Mouse (Mus musculus) stomach, embryonic 16.5 days (tissue): ENCODE measurements around the gene Vwf. TPM values are rescaled to one million over a fixed set of nuclear protein-coding genes. Genes with fewer than 3 reads are reported as not detected.

Source experiments
- ATAC-seq: fragments of 200-750 bp; cut with Nextera tagmentation; 2 replicates; pipeline ENCODE4 v1.8.0; 2017; ENCODE audit warnings: moderate number of reproducible peaks, moderate TSS enrichment; ENCODE audit not compliant: insufficient read depth, low FRiP score
- H3K27ac ChIP-seq: fragments of 300-500 bp; sonication (generic); 2 replicates; pipeline ENCODE4 v1.5.1; 2014; ENCODE audit warnings: low read length
- H3K27me3 ChIP-seq: fragments of 300-500 bp; sonication (generic); 2 replicates; pipeline ENCODE4 v1.6.1; 2014; ENCODE audit warnings: low read length, control low read depth, mixed read lengths; ENCODE audit not compliant: control insufficient read depth, insufficient read depth
- H3K36me3 ChIP-seq: fragments of 300-500 bp; sonication (generic); 2 replicates; pipeline ENCODE4 v1.6.1; 2014; ENCODE audit warnings: low read length; ENCODE audit not compliant: control insufficient read depth, insufficient read depth
- H3K4me1 ChIP-seq: fragments of 300-500 bp; sonication (generic); 2 replicates; pipeline ENCODE4 v1.6.1; 2014; ENCODE audit warnings: low read length, control low read depth, mixed read lengths; ENCODE audit not compliant: control insufficient read depth, insufficient read depth
- H3K4me2 ChIP-seq: fragments of 300-500 bp; sonication (generic); 2 replicates; pipeline ENCODE4 v1.6.1; 2014; ENCODE audit warnings: low read depth, low read length, mixed read lengths
- H3K4me3 ChIP-seq: fragments of 300-500 bp; sonication (generic); replicated peaks from 2 replicates; pipeline ENCODE4 v1.5.1; 2014; ENCODE audit warnings: mild to moderate bottlenecking, low read length
- H3K9ac ChIP-seq: fragments of 300-500 bp; sonication (generic); 2 replicates; pipeline ENCODE4 v1.6.1; 2014; ENCODE audit warnings: low read length
- H3K9me3 ChIP-seq: fragments of 300-500 bp; sonication (generic); replicated peaks from 2 replicates; pipeline ENCODE4 v1.6.1; 2016; ENCODE audit warnings: low read length, control low read depth; ENCODE audit not compliant: control insufficient read depth
- WGBS: fragments of 180-500 bp; shearing (Covaris S2); extraction: QIAGEN DNeasy Blood & Tissue Kit; methylation state at CpG from one replicate; pipeline ENCODE4 v1.1.7; 2014; 5-methylcytosine and 5-hydroxymethylcytosine counted together
- polyA plus RNA-seq: library from polyadenylated mRNA; unstranded; fragments of >200 nt; fragmentation: Nextera tagmentation; extraction: Ambion mirVana; gene quantifications from 2 replicates; pipeline ENCODE4 v1.2.1, GENCODE M21; 2015

Gene Vwf
- polyA plus RNA-seq, 1 experiment from 2014 or later: 5.4 TPM

DNA sequence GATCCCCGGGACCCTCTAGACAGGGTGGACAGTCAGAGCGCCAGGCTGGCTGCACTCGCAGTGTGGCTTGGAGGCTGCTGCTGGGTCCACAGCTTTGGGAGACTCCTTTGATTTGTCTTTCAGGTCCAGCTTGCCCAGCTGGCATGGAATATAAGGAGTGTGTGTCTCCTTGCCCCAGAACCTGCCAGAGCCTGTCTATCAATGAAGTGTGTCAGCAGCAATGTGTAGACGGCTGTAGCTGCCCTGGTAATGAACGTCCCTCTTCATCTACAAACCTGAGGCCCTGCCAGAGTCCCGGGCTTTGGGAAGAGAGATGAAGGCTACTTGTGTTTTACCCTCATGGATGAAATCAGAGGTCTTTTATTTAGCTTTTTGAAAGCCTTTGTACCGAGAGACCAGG is 43.5 kb downstream of the Vwf start:
- WGBS: 83% methylated on average over 7 of the region's 7 CpGs
- Histone ChIP-seq H3K27me3 (no peaks in the 10 kb centered on the region), H3K9ac (no peak overlapping the region)

DNA sequence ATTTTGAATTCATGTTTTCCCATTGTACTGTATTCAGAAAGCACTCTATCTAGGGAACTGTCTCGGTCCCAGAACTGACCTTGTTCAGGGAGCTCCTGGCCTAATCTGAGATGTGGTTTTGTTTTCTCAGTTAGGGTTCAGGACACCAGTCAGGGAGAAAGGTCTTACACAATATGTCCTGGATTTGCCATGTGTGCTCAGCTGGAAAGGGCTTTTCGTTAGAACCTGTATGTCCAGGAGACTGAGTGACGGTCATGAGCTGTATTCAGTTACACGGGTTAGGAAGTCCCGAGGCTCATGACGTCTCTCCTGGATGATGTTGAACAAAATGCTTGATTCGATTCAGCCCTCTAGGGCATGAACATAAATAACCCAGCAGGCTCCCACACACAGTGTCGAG is 43.9 kb downstream of the Vwf start:
- Histone ChIP-seq H3K9me3 (no peaks in the 10 kb centered on the region), H3K27me3 (no peaks in the 10 kb centered on the region), H3K9ac (no peak overlapping the region), H3K36me3 (no peaks in the 10 kb centered on the region), H3K4me3 (no peak overlapping the region), H3K27ac (no peak overlapping the region; the same call in 1 of the 2 replicates), H3K4me1 (peaks cover 26% of the 10 kb centered on the region; the same call in 1 of the 2 replicates), H3K4me2 (no peak overlapping the region)
- ATAC-seq: no peak
- WGBS: 68% methylated on average over 8 of the region's 8 CpGs

More for the DNA sequence above, 43.5 kb downstream of the Vwf start:
- H3K4me1 ChIP-seq: peaks cover 26% of the 10 kb centered on the region; the same call in 1 of the 2 replicates
- H3K9me3 ChIP-seq: no peaks in the 10 kb centered on the region
- ATAC-seq: no peak
- no peaks in the 10 kb centered on the region for H3K36me3 ChIP-seq
- H3K4me3 ChIP-seq: no peak overlapping the region
- no peak overlapping the region; the same call in 1 of the 2 replicates for H3K27ac ChIP-seq
- no peak overlapping the region for H3K4me2 ChIP-seq

- H3K27ac ChIP-seq: peak overlapping the region; percentile 95
Measured at GRCm38 (mm10) chr6:125591652-125592385, 45.2 kb downstream of the Vwf start.

DNA sequence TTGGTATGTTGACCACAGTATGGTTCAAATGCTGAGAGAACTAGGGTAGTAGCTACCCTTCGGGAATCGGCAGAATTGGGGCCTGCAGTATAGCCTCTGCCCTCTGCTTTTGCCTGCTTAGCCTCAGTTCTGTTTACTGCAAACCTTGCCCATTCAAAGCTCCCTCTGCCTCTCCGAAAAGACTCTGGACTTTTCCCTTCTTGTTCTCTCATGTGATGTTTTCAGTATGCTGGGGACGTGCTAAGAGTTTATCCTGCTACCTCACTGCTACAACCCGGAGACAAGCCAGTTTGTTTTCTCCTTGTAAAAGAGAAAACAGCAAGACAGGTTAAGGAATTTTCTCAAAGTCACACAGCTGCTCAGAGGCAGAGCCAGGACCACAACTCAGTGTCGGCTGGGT is 46.0 kb downstream of the Vwf start:
- H3K27me3 ChIP-seq: no peaks in the 10 kb centered on the region
- H3K4me1 ChIP-seq: peaks cover 31% of the 10 kb centered on the region
- no peaks in the 10 kb centered on the region for H3K9me3 ChIP-seq
- ATAC-seq: no peak
- H3K9ac ChIP-seq: no peak overlapping the region
- no peak overlapping the region for H3K4me3 ChIP-seq
- 76% methylated on average over 6 of the region's 6 CpGs for WGBS
- no peak overlapping the region for H3K4me2 ChIP-seq
- peak overlapping the region; percentile 95; the same call in 1 of the 2 replicates for H3K27ac ChIP-seq
- H3K36me3 ChIP-seq: no peaks in the 10 kb centered on the region

More at GRCm38 (mm10) chr6:125591652-125592385, 45.2 kb downstream of the Vwf start:
- ATAC-seq: peak; percentile 78
- no peaks in the 10 kb centered on the region for H3K36me3 ChIP-seq
- H3K4me3 ChIP-seq: no peak overlapping the region
- peaks cover 25% of the 10 kb centered on the region for H3K4me1 ChIP-seq
- no peak overlapping the region; the same call in 1 of the 2 replicates for H3K9ac ChIP-seq
- H3K4me2 ChIP-seq: no peak overlapping the region; the same call in 1 of the 2 replicates
- WGBS: 44% methylated on average over 8 of the region's 8 CpGs
- no peaks in the 10 kb centered on the region for H3K9me3 ChIP-seq
- H3K27me3 ChIP-seq: no peaks in the 10 kb centered on the region

GRCm38 (mm10) chr6:125594311-125594710 is 47.7 kb downstream of the Vwf start:
- Histone ChIP-seq H3K4me1 (peaks cover 31% of the 10 kb centered on the region), H3K4me2 (no peak overlapping the region), H3K9ac (no peak overlapping the region), H3K4me3 (no peak overlapping the region), H3K27me3 (no peaks in the 10 kb centered on the region), H3K9me3 (no peaks in the 10 kb centered on the region), H3K27ac (no peak overlapping the region), H3K36me3 (no peaks in the 10 kb centered on the region)
- ATAC-seq: no peak
- 92% methylated on average over 4 of the region's 4 CpGs for WGBS

GRCm38 (mm10) chr6:125594825-125595224 is 48.3 kb downstream of the Vwf start:
- Histone ChIP-seq H3K27me3 (no peaks in the 10 kb centered on the region), H3K4me2 (no peak overlapping the region), H3K36me3 (no peaks in the 10 kb centered on the region), H3K4me1 (peaks cover 30% of the 10 kb centered on the region), H3K27ac (no peak overlapping the region), H3K9ac (no peak overlapping the region), H3K9me3 (no peaks in the 10 kb centered on the region), H3K4me3 (no peak overlapping the region)
- ATAC-seq: no peak
- WGBS: 19% methylated on average over 4 of the region's 4 CpGs

GRCm38 (mm10) chr6:125596701-125597318 is 50.2 kb downstream of the Vwf start:
- Histone ChIP-seq H3K36me3 (no peaks in the 10 kb centered on the region), H3K4me2 (no peak overlapping the region), H3K9ac (no peak overlapping the region), H3K9me3 (no peaks in the 10 kb centered on the region), H3K27ac (peak overlapping the region; percentile 59), H3K27me3 (no peaks in the 10 kb centered on the region), H3K4me3 (no peak overlapping the region), H3K4me1 (peaks cover 15% of the 10 kb centered on the region)
- no peak for ATAC-seq
- 37% methylated on average over 16 of the region's 16 CpGs for WGBS

GRCm38 (mm10) chr6:125597716-125598115 is 51.1 kb downstream of the Vwf start:
- Histone ChIP-seq H3K27ac (no peak overlapping the region), H3K4me1 (peaks cover 15% of the 10 kb centered on the region), H3K27me3 (no peaks in the 10 kb centered on the region), H3K9me3 (no peaks in the 10 kb centered on the region), H3K4me2 (no peak overlapping the region), H3K36me3 (no peaks in the 10 kb centered on the region), H3K9ac (no peak overlapping the region), H3K4me3 (no peak overlapping the region)
- no peak for ATAC-seq
- 90% methylated on average over 4 of the region's 4 CpGs for WGBS

GRCm38 (mm10) chr6:125600036-125600558 is 53.5 kb downstream of the Vwf start:
- Histone ChIP-seq H3K4me3 (no peak overlapping the region), H3K27me3 (no peaks in the 10 kb centered on the region), H3K9ac (no peak overlapping the region), H3K36me3 (no peaks in the 10 kb centered on the region), H3K4me1 (peaks cover 24% of the 10 kb centered on the region), H3K27ac (no peak overlapping the region), H3K4me2 (no peak overlapping the region), H3K9me3 (no peaks in the 10 kb centered on the region)
- 43% methylated on average over 9 of the region's 9 CpGs for WGBS
- no peak for ATAC-seq
